Mouse (Mus musculus): ENCODE measurements at regions not wholly inside any gene's neighbourhood (a gene's known extent, or its start where the extent isn't known, plus 50 kb on each side); places are given as distances from the start of the nearest gene placed in this dataset.

DNA sequence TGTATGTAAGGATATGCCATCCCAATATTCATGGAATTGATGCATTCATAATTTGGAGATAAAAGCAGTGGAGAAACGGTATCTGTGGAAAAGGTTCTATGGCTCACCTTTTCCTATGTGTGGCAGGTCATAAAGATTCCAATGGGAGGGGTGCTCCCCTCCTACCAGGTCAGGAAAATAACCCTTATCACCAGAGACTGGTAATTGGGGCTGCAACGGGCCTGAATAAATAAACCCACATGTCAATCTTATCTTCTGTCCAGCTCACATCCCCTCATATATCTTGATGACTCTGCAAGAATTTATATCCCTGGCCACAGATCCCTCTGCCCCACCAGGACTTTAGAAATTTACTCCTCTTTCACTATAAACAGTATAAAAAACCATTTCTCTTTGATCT lies 66.7 kb upstream of the Cxcr4 start:
- no peak for TF ChIP-seq CTCF (IDR thresholded peaks at IDR 0.05; ENCODE audit: low read depth)
- TF ChIP-seq EP300 (IDR thresholded peaks at IDR 0.05; ENCODE audit: low read depth) = no peak

Data from liver, embryonic 14.5 days (tissue).